Mouse (Mus musculus) gastrocnemius, postnatal 14 days (tissue): ENCODE data around the gene Pdzd9. TPM values are rescaled to one million over a fixed set of nuclear protein-coding genes. Genes with fewer than 3 reads are reported as not detected.
A peak's percentile ranks its signal among the peaks of the same experiment; 100 is the strongest.
"Not testable (repeated sequence)": the region's sequence is repeated elsewhere in the genome, so short reads cannot be mapped to it uniquely, and the experiment has no call there.

ENCODE experiments used
- DNase-seq: peaks from one replicate; pipeline ENCODE4 v3.0.0; 2021; ENCODE audit warnings: mixed read lengths
- intact Hi-C: fragments of 180-260 bp; cut with DNase I; formaldehyde crosslinking; loops from one replicate; pipeline ENCODE4 v1.15.1; 2025; ENCODE audit warnings: low total_unique reads
- long read RNA-seq, 2 experiments: library from polyadenylated mRNA; stranded (forward); transcript quantifications; one replicate each; pipeline ENCODE4 v2.0.0; 2021
- total RNA-seq, 2 experiments: library from RNA; stranded (reverse); gene quantifications; 2 replicates each; pipeline ENCODE4 v1.2.3; 2021

The Pdzd9 gene
- total RNA-seq, result under 1 TPM in 1 of 2 experiments, not detected in 1; 0.13 TPM
- long read RNA-seq, experiment 1, result 0 reads
- long read RNA-seq, experiment 2, result 0 reads

DNA sequence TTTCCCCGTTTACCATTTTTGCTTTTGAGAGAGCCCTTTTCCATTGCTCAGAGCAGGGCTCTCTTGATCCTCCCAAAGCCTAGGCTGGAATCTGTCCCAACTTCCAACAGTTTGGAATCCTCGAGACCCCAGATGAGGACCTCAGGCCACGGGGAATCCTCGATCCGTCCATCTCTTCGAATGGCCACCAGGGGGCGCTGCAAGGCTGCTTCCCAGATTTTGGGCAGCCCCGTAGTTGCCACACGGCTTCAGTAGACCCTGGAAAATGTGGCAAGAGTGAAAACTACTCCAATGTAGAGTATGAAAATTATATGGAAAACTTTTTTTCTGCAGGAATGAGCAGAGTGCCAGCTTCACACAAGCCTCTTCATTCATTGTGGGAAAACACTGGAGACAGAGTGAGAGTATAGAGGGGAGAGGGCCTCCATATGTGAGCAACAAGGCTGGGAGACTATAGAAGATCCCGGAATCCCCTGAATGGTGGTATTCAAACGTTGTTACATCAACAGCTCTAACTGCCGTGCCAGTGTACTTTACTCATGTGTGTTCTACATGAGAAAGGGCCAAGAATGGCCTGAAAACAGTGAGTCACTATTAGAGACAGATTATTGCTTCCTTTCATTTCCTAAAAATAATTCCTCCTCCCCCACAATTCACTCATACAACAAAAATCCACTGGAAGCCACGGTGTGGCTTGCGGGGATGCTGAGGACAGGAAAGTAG is at the start of gene Pdzd9:
Gene Pdzd9 (minus strand): TSS at position 191 of the 723 bp plus-strand sequence.
- intact Hi-C loops, result loop anchor here (5.0 to 10.0 kb wide), 2 partner anchors 54 to 82 kb away; no protein-coding TSS in a partner anchor

DNA sequence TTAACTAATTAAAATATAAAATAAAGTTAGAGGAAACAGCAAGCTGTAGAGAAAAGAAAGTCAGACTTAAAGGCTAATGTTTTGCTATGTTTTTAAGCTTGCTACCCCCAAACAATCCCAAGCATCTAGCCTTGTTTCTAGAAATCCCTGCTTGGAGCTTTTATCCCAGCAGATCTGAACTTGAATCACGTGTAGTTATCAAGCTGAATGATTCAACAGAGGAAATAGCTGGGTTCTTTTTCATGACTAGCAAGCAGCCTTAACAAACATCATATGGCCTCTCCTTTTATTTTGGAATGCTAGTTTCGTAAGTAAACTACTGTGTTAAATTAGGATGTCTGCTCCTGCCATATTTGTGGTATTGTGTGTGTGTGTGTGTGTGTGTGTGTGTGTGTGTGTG is 47.1 kb upstream of the Pdzd9 start:
- intact Hi-C loops, result no loop called here
- no peak for DNase-seq

More for the DNA sequence above, at the start of gene Pdzd9:
- peak; percentile 75 for DNase-seq

- DNase-seq, result not testable (repeated sequence)
Observed at GRCm38 (mm10) chr7:120713951-120714350, 43.8 kb upstream of the Pdzd9 start.

DNA sequence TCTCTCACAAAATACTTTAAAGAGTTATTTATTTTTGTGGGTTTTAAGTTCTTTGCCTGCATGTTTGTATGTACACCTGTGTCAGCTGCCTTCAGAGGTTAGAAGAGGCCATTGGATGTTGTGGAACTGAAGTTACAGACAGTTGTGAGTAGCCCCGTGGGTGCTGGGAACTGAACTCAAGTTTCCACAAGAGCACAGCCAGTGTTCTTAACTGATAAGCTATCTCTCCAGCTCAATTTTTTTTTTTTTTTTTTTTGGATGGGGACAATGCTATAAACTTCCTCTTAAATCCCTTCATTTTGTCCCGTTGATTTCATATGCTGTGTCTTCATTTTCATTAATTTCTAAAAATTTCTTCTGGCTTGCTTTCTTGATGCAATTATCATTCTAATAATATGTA is 43.1 kb upstream of the Pdzd9 start:
- DNase-seq, result no peak
- intact Hi-C loops, result no loop called here

More at GRCm38 (mm10) chr7:120713951-120714350, 43.8 kb upstream of the Pdzd9 start:
- intact Hi-C loops, result not testable (repeated sequence)

- intact Hi-C loops, result no loop called here
- no peak for DNase-seq
Observed at GRCm38 (mm10) chr7:120712071-120712470, 41.9 kb upstream of the Pdzd9 start.

DNA sequence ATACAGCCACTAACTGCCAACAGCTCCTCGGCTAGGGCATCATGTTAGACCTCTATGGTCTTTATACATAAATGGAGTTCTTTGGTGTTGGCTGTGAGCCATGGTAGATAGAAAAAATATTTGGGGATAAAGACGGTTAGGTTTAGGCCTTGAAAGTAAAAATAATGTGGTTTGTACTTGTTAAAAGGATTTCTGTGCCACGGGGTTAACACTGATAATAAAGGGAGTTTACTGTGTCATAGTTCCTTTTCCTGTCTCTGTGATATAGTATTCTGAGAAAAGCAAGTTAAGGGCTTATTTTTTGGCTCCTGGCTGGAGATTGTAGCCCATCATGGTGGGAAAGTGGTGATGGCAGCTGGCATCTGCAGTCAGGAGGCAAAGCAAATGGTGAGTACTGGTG is 33.7 kb upstream of the Pdzd9 start:
- no peak for DNase-seq
- intact Hi-C loops, result no loop called here

DNA sequence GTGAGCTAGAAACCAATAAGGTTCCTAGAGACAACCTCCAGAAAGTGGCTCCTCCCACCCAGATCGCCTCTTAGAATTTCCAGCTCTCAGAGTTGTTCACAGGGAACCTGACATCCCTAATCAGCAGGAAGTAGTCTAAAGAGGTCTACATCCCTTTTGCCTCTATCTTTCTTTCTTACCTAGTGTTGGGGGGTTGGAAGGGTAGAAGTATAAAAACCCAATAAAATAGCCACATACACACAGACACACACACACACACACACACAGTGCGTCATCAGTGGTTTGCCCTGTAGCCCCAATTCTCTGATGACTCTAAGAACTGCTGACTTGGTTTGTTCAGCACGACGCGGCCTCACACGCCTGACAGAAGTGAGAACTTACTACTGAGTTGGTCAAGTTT is 29.4 kb upstream of the Pdzd9 start:
- DNase-seq, result no peak
- intact Hi-C loops, result no loop called here

DNA sequence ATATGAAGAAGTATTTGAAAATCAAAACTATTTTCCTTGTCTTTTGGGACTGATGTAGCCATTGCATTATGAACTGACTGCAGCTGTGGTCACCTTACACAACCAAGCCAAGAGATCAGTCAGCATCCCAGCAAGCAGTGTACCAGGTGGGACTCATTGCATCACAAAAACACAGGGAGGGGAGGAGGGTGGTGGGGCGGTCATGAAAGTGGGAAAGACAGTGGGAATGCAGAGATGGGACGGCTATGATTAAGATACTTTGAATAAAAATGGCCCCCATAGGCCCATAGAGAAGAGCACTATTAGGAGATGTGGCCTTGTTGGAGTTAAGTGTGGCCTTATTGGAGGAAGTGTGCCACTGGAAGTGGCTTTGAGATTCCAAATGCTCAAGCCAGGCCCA is 26.2 kb upstream of the Pdzd9 start:
- intact Hi-C loops, result no loop called here
- no peak for DNase-seq

GRCm38 (mm10) chr7:120695641-120696040 is 25.5 kb upstream of the Pdzd9 start:
- intact Hi-C loops, result no loop called here
- no peak for DNase-seq

DNA sequence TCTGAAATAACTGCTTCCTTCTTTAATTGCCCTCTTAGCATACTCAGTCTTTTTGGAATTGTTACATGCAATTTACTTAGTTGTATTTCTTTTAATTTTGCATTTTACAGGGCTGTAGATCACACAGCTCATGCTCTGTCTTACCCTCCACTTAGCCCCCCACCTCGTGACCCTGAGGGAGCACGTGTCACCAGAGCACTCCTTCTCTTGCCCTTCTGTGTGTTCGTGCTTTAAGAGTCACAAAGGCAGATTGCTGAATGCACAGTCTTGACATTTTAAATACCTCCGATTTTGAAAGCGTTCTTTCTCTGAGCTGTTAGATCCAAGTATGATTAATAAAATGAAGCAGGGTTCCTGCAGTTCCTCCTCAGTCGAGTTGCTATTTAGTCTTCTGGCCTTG is 25.1 kb upstream of the Pdzd9 start:
- DNase-seq, result no peak
- intact Hi-C loops, result no loop called here

DNA sequence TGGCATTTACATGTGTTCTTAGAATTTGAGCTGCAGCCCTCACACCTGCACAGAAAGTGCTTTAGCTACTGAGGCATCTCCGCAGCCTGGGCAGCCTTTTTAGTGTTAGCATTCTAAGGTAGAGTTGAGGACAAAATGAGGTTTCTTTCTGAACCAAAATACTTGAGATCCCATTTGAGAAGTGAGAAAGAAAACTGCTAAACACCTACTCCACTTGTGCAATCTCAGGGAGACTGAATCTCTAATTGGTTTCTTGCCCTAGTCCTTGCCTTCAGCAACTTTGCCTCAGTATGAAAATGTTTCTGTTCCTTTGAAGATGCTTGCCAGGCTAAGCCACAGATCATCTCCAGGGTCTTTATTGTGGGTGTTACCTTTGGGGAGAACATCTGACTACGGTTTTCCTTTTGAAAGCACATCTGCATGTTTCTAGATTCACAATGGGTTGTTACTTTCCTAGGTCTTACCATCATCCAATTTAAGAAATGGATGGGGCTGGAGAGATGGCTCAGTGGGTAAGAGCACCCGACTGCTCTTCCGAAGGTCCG is 23.8 kb upstream of the Pdzd9 start:
- intact Hi-C loops, result no loop called here
- no peak for DNase-seq

DNA sequence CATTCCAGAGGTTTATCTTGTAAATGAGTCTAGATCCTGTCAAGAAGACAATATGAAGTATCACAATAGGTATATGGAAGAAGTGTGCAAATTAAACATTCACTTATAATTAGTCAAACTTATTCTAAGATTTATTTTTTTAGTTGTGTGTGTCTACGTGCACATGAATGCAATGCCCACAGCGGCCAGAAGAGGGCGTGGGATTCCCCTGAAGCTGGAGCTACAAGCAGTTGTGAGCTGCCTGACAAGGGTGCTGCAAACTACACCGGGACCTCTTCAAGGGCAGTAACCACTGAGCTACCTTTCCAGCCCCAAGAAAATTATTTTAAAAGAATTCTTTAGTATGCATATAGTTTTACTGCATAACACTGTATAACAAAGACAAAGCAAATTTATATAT is 20.5 kb upstream of the Pdzd9 start:
- intact Hi-C loops, result no loop called here
- DNase-seq, result no peak

GRCm38 (mm10) chr7:120685227-120685626 is 15.1 kb upstream of the Pdzd9 start:
- DNase-seq, result no peak
- intact Hi-C loops, result no loop called here

- no peak for DNase-seq
- intact Hi-C loops, result no loop called here
Observed at GRCm38 (mm10) chr7:120684731-120685161, 14.6 kb upstream of the Pdzd9 start.

- DNase-seq, result no peak
- intact Hi-C loops, result no loop called here
Observed at GRCm38 (mm10) chr7:120682002-120682401, 11.9 kb upstream of the Pdzd9 start.

DNA sequence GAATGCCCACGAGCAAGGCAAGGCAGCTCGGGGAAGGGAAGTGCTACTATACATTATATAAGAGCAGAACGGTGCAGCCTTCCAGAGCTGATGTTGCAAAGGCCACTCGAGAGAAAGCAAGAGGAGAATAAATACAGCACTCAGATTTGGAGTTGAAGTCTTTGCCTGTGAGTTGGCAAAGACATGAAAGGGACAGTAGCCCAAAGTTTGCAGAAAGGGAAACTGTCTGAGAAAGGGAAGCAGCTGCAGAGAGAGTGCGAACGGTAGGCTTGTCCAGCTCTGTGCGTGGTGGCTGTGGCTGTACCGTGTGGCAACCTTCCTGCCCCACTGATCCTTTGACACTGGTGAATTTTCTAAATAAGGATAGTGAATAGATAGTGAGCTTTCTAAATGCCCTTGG is 8.9 kb upstream of the Pdzd9 start:
- DNase-seq, result no peak
- intact Hi-C loops, result loop anchor here (10.0 kb wide), 1 partner anchor 46 kb away; no protein-coding TSS in a partner anchor

- DNase-seq, result peak; percentile 33
- intact Hi-C loops, result loop anchor here (10.0 kb wide), 1 partner anchor 47 kb away; no protein-coding TSS in a partner anchor
Observed at GRCm38 (mm10) chr7:120677764-120678531, 7.8 kb upstream of the Pdzd9 start.

DNA sequence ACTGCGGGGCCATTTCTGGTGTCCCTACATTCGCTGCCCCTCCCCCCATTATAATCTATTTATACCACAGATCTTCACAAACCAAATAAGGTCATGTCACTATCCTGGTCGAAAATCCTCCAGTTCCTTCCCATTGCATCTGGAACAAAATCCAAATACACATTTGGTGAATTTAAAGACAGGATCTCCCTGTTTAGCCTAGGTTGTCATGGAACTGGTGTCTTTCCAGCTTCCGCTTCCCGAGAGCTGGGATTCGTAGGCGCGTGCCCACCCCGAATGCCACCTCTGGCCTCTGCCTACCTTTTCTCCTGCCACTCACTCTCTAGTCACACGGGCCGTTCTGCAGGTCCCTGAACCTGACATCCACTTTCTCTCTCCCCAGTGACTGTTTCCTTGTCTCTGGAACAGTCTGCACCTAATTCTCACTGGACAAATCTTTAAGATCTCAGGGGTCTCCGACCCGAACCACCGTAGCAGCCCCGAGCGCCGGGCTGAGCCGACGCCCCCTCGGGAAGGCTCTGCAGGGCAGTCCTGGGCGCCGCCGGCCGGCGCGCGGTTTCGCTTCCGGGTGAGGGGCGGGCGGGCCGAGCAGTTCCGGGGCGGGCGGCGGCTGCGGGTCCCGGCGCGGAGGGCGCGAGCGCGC is 7.0 kb upstream of the Pdzd9 start, which contains the start of gene Mosmo:
Gene Mosmo (plus strand): TSS at position 618 of the 643 bp plus-strand sequence.
- peak; percentile 81 for DNase-seq
- intact Hi-C loops, result loop anchor here (10.0 kb wide), 1 partner anchor 48 kb away; no protein-coding TSS in a partner anchor

- intact Hi-C loops, result loop anchor here (5.0 to 10.0 kb wide), 2 partner anchors 54 to 81 kb away; no protein-coding TSS in a partner anchor
- no peak for DNase-seq
Observed at GRCm38 (mm10) chr7:120671271-120671670, 1.1 kb upstream of the Pdzd9 start.

DNA sequence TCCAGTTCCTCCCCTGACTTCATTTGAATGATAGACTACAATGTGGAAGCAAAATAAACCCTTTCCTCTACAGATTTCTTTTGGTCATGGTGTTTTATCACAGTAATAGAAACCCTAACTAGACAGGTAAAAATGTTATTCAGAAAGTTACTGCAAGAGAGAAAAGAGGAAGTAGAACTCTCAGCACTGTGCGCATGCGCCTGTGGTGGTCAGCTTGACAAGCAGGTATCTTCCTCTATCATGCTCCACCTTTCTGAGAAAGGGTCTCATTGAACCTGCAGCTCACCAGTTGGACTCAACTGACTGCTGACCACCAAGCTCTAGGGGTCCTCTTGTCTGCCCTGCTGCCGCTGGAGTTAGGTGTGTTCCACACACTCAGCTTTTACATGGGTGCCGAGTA is 8.1 kb downstream of the Pdzd9 start:
- intact Hi-C loops, result no loop called here

More for the DNA sequence above, 8.1 kb downstream of the Pdzd9 start:
- DNase-seq, result no peak
